Mouse (Mus musculus): ENCODE data around the gene Hoxb4.

Hoxb4 gene

DNA sequence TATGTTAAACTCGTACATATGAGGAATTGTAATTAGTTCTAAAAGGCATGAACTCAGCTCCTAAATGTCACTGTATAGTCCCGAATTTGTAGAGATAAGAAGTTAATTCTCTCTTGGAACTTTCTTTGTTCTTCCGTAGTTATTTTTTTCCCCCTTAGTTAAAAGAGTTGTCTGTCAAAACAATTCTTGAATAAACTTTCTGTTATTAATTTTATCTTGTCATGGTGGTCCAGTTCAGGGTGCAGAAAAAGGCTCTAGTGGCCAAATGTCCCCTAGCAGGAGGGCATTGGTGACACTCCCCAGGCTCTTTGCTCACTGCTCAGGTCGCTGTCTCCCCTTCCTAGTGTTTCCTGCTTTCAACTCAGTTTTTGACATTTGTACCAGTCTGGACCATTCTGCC, 29.6 kb downstream of the Hoxb4 start:
- no peak for DNase-seq (ENCODE audit: extremely low read depth, insufficient read length, low spot score)

DNA sequence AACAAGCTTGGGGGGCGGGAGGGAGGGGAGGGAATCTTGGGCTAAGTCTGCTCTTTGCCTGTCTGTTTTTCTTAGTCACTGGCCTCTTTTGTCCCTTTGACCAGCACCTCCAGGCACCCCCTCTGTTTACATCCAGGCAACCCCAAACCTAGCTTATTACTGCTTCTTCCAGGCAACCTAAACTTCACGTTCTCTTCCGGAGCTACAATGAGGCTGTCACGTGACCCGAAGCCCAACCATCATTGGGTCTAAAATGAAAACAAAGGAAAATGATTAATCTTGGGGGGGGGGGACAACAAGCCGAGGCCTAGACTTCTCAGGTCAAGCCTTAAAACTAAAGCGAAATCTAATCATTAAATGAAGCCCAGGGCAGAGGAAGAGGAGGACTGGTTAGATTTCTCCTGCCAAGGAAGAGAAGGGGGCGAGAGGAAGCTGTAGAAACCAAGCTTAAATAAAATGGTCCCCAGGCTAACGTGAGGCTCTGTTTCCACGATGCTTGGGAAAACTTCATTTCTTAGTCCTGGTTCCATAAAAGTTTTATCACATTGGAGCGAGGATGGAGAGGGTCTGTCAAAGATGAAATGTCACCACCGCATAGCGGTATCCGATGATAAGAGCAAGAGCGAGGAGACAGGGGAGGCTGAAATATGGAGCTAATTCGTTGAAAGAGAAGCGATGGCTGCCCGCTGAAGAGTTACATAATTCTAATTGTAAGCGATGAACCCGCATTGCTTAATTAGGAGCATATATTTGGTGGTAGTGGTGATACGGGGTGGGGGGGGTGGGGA, 30.3 kb downstream of the Hoxb4 start:
- DNase-seq (ENCODE audit: extremely low read depth, insufficient read length, low spot score) = no peak

DNA sequence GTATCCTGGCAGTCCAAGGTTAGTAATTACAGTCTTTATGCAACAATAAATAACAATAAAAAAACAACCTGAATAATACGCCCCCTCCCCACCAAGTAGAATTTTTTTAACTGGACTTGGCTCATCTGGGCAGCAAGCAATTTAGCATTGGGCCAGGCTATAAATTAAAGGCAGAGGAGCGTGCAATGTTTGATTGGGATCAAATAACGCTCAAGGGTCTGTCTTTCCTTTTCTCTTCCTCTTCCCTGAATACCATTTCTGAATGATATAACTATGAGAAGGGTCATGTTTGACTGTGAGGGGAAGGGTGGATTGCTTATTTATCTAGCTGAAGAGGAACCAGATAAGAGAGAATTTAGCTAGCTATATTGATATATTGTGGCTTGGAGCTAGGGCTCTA, 30.9 kb downstream of the Hoxb4 start:
- DNase-seq (ENCODE audit: extremely low read depth, insufficient read length, low spot score) = no peak

DNA sequence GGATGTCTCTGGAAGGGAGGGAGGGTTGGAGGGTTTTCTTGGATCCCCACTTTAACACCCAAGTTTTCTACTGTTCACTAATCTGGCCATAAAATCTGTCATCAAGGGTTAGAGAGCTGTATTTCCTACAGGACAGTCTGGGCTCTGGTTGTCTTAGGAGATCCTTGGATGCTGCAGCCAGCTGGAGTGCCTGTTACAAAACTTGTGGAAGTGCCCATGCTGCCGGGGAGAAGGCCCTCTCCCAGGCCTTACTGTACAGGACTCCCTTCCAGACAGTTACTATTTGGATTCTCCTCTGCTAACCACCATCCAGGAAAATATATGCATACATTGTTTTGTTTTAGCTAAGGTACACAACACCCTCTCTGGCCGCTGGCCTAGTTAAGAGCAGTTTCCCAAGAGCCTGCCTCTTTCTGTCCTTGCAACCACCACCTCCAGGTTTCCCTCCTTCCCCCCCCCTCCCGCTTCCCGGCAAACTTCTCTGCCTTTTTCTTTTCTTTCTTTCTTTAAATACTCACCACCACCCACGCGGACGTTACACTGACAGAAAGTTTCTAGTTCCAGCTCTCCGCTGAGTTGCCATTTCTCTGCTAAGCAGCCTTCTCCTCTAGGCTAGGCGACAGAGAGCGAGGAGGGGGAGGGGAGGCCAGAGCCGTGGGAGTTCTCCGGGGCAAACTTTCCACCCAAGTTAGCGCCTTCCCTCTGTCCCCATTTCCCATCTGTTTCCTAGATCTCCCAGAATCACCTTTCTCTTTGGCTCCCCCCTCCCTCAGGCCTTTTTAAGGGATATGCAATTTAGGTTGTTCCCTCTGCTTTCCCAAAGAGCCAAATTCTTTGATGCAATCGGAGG, 31.6 kb downstream of the Hoxb4 start:
- DNase-seq (ENCODE audit: extremely low read depth, insufficient read length, low spot score) = no peak

DNA sequence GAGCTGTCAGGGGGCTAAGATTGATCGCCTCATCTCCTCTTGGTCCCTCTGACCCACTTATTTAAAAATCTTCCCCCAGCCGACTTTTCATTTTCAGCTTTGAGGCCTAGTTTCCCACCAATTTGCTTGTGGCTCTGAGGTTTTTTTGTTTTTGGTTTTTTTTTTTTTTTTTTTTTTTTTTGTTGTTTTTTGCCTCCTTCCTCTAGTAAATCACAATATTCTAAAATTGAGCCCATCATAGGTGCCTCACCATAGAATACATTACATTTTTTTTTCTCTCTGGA, 32.2 kb downstream of the Hoxb4 start, which contains the start of gene Hoxb2:
TSS of gene Hoxb2 (plus strand) at position 185 of the 284 bp plus-strand sequence.
- DNase-seq (ENCODE audit: extremely low read depth, insufficient read length, low spot score) = no peak

DNA sequence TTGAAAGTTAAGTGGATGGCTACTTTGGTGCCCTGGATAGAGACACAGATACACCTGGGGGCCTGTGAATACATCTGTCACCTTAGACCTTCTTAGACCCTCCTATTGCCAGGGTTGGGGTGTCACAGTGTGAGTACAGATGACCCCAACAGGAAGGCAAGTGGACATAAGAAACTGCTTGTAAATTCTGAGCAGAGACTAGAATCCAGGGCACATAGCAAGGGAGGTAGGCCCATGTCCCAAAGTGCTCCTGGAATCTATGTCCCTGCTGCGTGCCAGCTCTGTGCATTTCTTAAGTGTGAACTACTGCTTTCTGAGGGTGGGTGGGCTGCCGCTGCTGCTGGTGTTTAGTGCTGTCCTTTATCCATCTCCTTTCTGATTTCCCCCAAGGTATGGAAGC, 32.7 kb downstream of the Hoxb4 start:
- DNase-seq (ENCODE audit: extremely low read depth, insufficient read length, low spot score) = no peak

DNA sequence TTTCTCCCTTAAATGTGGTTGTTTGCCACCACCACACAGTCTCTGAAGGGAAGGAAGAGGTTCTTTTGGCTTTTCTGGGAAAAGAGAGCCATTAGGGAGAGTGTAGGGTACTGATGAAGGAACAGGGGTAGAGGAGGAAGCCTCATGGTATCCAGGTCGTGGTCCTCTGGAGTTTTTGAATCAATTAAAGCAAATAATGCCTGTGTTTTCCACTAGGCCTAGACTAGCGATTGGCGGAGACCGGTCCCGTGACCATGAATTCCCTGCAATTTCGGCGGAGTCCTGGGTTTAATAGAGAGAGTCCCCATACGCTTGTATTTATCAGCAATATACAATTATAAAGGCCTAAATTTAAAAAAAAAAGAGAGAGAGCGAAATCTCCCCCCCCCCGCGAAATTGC, 33.2 kb downstream of the Hoxb4 start:
- DNase-seq (ENCODE audit: extremely low read depth, insufficient read length, low spot score) = no peak

DNA sequence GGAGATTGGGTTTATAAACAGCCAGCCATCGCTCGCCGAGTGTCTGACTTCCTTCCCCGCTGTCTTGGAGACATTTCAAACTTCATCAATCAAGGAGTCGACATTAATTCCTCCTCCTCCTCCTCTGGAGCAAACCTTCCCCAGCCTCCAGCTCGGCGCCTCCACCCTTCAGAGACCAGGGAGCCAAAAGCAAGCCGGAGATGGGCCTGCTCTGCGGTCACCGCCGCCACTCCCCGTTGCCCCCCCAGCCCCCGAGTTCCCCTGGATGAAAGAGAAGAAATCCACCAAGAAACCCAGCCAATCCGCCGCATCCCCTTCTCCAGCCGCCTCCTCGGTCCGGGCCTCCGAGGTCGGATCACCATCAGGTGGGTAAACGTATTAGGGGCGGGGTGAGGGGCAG, 33.8 kb downstream of the Hoxb4 start:
- DNase-seq (ENCODE audit: extremely low read depth, insufficient read length, low spot score) = no peak

DNA sequence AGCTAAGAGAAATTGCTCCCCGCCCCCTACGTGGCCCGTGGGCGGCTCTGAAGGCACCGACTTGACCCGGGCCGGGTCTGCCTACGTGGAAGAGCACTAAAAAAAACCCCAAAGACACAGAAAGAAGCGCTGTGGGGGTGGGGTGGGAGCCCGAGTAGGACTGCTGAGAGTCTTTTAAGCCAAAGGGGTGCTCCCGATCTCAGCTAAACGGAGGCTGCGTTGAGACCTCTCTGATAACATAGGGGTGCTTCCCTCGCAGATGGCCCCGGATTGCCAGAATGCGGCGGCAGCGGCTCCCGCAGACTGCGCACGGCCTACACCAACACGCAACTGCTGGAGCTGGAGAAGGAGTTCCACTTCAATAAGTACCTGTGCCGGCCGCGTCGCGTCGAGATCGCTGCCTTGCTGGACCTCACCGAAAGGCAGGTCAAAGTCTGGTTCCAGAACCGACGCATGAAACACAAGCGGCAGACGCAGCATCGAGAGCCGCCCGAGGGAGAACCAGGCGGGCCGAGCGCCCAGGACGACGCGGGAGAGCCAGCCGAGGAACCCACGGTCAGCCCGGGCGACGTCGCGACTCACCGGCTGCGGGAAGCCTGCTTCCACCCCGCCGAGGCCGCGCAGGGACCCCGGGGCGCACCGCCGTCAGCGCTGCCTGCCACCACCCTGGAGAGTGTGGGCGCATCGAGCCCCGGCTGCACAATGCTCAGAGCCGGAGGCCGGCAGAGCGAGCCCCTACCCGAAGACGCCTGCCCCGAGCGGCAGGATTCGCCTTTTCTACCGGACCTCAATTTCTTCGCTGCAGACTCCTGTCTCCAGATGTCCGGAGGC, 34.8 kb downstream of the Hoxb4 start:
- DNase-seq (ENCODE audit: extremely low read depth, insufficient read length, low spot score) = no peak

DNA sequence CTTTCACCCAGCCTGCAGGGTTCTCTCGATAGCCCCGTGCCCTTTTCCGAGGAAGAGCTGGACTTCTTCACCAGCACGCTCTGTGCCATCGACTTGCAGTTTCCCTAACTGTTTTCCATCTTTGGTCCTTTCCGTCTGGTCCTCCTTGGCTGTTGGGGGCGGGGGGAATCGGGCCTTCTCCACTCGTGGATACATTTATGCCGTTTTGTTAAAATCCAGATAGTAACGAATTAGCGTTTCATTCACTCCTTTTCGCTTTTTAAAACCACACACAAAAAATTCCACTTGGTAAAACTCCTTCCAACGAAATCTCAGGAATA, 35.4 kb downstream of the Hoxb4 start:
- DNase-seq (ENCODE audit: extremely low read depth, insufficient read length, low spot score) = no peak

DNA sequence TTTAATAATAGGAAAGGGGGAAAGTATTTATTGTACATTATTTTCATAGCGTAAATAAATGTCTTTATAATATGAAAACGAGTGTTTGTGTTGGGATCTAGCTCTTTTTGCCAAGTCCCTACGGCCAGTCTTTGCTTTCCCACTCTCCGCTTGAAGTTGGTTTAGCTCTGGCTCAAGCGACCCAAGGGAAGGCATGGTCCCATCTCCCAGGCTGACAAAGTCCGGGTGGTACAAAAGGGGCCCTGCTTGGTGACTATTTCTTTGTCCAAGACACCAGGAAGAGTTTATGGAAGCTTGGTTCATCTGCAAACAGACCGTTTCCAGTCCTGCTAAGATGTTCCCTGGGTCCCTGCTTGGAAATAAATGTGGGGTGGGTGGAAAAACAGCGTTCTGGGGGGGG, 35.9 kb downstream of the Hoxb4 start:
- DNase-seq (ENCODE audit: extremely low read depth, insufficient read length, low spot score) = no peak

DNA sequence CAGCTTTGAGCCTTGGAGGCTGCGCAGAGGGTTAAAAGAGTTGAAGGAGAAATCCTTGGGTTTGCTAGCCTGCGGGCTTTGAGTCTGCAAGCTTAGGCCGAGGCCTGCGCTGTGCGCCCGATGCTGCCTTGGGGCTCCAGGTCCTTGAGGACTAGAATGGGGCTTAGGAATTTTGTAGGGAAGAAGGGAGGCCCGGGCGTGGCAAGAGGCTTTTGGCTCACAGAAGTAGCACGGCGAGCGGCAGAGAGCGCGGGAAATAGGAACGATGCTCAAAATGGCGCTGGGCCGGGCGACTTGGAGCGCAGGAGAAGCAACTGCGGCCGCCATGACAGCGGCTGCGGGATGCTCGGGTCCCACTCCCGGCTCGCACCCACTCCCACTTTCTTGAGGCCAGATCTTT, 36.3 kb downstream of the Hoxb4 start:
- no peak for DNase-seq (ENCODE audit: extremely low read depth, insufficient read length, low spot score)

DNA sequence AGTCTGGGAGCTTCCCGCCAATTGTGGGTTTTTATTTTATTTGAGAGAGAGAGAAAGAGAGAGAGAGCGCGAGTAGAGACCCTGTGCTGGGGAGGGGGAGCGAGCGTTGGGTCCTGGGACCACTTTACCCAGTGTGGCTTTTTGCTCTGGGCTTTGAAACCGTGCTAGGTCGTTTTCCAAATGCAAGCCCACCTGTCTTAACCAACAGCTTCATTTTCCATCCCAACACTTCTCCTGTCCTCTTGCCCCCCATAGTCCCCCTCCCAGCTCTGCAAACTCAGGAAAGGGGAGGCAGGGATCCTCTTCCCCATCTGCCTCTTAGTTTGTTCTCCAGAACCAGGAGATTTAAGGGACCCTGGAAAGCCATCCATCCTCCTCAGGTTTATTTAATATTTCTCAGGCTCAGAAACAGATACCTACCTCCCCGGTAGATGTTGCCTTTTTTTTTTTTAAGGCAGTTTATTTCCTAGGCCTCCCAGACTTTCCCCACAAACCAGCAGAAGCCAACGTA, 36.8 kb downstream of the Hoxb4 start:
- no peak for DNase-seq (ENCODE audit: extremely low read depth, insufficient read length, low spot score)

DNA sequence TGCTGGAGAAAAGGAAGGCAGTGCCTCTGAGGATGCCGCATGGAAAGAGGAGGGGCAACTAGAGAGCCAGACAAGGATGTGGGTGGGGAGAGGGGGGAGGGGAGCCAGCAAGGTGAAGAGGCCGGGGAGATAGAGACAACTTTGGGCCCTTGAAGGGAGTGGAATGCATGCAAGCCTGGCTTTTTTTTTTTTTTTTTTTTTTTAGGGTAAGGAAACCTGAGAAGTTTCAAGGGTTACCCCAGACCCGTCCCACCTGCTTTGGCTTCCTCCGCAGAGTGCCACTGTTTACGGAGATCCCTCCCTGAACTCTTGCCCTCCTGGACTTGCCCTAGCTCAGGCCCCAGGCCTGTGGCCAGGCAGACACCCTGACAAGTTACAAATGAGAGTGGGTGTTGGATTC, 45.7 kb downstream of the Hoxb4 start:
- DNase-seq (ENCODE audit: extremely low read depth, insufficient read length, low spot score) = no peak

DNA sequence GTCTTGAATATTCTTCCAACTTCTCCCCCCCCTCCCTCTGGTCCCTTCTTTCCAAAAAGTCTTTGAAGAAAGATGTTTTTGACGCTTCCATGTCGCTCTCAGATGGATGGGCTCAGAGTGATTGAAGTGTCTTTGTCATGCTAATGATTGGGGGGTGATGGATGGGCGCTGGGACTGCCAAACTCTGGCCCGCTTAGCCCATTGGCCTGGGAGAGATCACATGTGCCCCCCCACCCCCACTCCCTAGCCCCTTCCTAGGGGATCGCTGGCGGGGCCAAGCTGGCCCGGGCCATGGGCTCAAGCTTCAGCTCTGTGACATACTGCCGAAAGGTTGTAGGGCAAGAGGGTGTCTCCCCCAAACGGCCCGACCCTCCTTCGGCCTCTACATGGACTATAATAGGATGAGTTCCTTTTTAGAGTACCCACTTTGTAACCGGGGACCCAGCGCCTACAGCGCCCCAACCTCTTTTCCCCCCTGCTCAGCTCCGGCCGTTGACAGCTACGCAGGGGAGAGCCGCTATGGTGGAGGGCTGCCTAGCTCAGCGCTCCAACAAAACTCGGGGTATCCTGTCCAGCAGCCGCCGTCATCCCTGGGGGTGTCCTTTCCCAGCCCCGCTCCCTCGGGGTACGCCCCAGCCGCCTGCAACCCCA, 47.5 kb downstream of the Hoxb4 start, which contains the start of gene Hoxb1:
TSS of gene Hoxb1 (plus strand) at position 312 of the 651 bp plus-strand sequence.
- DNase-seq (ENCODE audit: extremely low read depth, insufficient read length, low spot score) = no peak

DNA sequence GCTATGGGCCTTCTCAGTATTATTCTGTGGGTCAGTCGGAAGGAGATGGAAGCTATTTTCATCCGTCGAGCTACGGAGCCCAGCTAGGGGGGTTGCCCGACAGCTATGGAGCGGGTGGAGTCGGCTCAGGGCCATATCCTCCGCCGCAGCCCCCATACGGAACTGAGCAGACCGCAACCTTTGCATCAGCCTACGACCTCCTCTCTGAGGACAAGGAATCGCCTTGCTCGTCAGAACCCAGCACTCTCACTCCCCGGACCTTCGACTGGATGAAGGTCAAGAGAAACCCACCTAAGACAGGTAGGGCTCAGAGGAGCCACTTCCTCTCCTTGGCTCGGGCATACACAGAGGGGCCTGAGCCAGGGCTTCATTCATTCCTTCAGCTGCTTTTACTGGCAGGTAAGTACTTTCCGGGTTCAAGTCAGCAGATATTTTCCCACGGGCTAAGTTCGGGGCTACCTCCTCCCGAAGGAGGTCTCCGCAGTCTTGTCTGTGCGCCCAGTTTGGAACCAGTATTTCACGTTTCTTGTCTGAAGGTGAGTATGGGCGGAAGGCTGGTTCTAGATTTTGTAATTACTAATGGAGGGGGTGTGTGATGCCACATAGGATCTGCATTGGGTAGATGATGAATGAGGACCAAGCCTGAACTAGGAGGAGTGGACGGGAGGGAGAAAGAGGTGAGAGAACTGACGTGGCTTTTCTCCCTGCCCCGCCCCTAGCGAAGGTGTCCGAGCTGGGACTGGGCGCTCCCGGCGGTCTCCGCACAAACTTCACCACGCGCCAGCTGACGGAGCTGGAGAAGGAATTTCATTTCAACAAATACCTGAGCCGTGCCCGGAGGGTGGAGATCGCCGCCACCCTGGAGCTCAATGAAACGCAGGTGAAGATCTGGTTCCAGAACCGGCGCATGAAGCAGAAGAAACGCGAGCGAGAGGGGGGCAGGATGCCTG, 48.3 kb downstream of the Hoxb4 start:
- DNase-seq (ENCODE audit: extremely low read depth, insufficient read length, low spot score) = no peak

DNA sequence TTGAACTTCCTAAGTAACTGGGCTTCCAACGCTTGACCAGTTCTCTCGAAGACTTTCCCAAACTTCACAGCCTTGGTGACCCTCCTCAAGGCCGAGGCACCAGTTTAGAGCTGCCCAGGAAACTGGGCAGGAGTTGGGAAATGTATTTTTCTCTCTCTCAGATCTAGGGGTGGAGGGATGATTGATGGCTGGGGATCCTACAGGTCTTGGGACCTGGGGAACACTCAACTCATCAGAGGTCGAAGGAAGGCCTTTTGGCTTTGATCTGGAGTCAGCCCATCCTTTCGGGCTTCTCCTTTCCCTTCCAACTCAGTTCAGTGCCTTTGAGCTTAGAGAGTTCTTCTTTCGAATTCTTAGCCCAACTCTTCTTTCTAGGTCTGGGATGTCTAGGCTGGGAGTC, 49.1 kb downstream of the Hoxb4 start:
- DNase-seq (ENCODE audit: extremely low read depth, insufficient read length, low spot score) = no peak

DNA sequence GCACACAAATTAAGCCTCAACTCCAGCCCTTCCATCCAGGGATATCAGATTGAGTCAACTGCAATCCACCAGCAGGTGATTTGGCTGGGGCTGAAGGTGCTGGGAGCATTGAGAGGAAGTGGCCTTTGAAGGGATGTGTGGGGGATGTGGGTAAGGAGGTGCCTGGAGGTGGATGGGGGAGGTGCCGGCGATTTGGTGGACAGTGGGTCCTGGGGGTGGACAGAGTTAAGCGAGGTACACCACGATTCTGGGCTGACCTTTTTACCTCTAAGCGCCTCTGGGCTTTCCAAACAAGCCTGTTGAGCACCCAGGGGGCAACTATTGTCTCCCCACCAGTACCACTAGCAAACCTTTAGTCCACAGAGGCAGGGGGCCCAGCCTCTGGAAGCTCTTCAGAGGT, 50.6 kb downstream of the Hoxb4 start:
- DNase-seq (ENCODE audit: extremely low read depth, insufficient read length, low spot score) = no peak

DNA sequence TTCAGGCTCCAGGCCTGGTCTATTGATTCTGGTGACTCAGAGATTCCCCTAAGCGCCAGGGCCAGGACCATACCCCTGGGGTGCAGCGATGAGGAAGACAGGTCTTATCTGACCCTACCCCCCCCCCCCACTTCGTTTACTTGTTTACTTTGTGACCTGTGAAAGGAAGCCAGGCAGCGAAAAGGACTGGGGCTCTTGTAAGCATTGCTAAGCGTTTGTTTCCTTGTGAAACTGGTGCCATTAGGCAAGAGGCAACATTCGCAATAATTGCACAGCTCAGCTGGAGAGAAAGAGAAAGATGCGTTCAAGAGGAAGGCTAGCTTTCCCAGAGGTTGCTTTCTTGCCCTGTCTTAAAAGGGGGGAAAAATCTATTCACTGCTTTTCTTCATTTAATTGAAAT, 51.1 kb downstream of the Hoxb4 start:
- DNase-seq (ENCODE audit: extremely low read depth, insufficient read length, low spot score) = no peak

Measured in 3134 (cell line).